Mouse (Mus musculus) c-Kit-negative CD71-positive TER-119-positive erythroid progenitor cells, embryonic 14.5 days (primary cell): ENCODE data around the gene Zfp189.
"Not testable (repeated sequence)": the region's sequence is repeated elsewhere in the genome, so short reads cannot be mapped to it uniquely, and the experiment has no call there.

Source experiments
- DNase-seq: peaks from one replicate; pipeline ENCODE4 v3.0.0-alpha.2; 2013; ENCODE audit warnings: low read depth, low spot score

The Zfp189 gene

GRCm38 (mm10) chr4:49520572-49521340 lies at the start of gene Zfp189, which contains the start of gene Mrpl50:
Gene Zfp189 (plus strand): TSS chr4:49521176.
Gene Mrpl50 (minus strand): TSS chr4:49521093.
- DNase-seq: peak; percentile 91

GRCm38 (mm10) chr4:49473435-49474100 lies 47.4 kb upstream of the Zfp189 start, which contains the start of gene Acnat1:
Gene Acnat1 (minus strand): TSS chr4:49473912.
- no peak for DNase-seq

GRCm38 (mm10) chr4:49474583-49474982 lies 46.4 kb upstream of the Zfp189 start:
- no peak for DNase-seq

GRCm38 (mm10) chr4:49478118-49478877 lies 42.7 kb upstream of the Zfp189 start:
- DNase-seq: peak; percentile 50

GRCm38 (mm10) chr4:49479035-49479434 lies 41.9 kb upstream of the Zfp189 start:
- DNase-seq: not testable (repeated sequence)

- DNase-seq: no peak
These were observed 40.7 kb upstream of the Zfp189 start for GRCm38 (mm10) chr4:49480104-49480760.

- no peak for DNase-seq
These were observed 40.1 kb upstream of the Zfp189 start for GRCm38 (mm10) chr4:49480896-49481295.

GRCm38 (mm10) chr4:49485442-49485841 lies 35.5 kb upstream of the Zfp189 start:
- DNase-seq: no peak

GRCm38 (mm10) chr4:49485934-49486650 lies 34.9 kb upstream of the Zfp189 start:
- DNase-seq: not testable (repeated sequence)

- DNase-seq: no peak
These were observed 17.4 kb upstream of the Zfp189 start for GRCm38 (mm10) chr4:49503563-49503962.

- no peak for DNase-seq
These were observed 14.6 kb upstream of the Zfp189 start, which contains the start of gene Baat for GRCm38 (mm10) chr4:49506386-49506785. Gene Baat (minus strand): TSS chr4:49506557.

GRCm38 (mm10) chr4:49509183-49509582 lies 11.8 kb upstream of the Zfp189 start:
- DNase-seq: no peak

- not testable (repeated sequence) for DNase-seq
These were observed 10.6 kb upstream of the Zfp189 start for GRCm38 (mm10) chr4:49510236-49510835.

- DNase-seq: no peak
These were observed 8.3 kb upstream of the Zfp189 start for GRCm38 (mm10) chr4:49512636-49513035.

GRCm38 (mm10) chr4:49514441-49514840 lies 6.5 kb upstream of the Zfp189 start:
- DNase-seq: no peak

- DNase-seq: peak; percentile 48
These were observed 1.5 kb upstream of the Zfp189 start for GRCm38 (mm10) chr4:49519476-49519875.

GRCm38 (mm10) chr4:49521346-49521745 lies 370 bp downstream of the Zfp189 start:
- DNase-seq: no peak

- no peak for DNase-seq
These were observed 1.6 kb downstream of the Zfp189 start for GRCm38 (mm10) chr4:49522576-49522975.

GRCm38 (mm10) chr4:49535036-49535435 lies 14.1 kb downstream of the Zfp189 start:
- DNase-seq: no peak

GRCm38 (mm10) chr4:49535675-49536294 lies 14.8 kb downstream of the Zfp189 start:
- DNase-seq: no peak
